Mouse (Mus musculus): Measurements from ENCODE around the gene Hadha.

The Hadha gene

GRCm38 (mm10) chr5:30111126-30111525 lies 43.8 kb downstream of the Hadha start:
- no peak for DNase-seq

DNA sequence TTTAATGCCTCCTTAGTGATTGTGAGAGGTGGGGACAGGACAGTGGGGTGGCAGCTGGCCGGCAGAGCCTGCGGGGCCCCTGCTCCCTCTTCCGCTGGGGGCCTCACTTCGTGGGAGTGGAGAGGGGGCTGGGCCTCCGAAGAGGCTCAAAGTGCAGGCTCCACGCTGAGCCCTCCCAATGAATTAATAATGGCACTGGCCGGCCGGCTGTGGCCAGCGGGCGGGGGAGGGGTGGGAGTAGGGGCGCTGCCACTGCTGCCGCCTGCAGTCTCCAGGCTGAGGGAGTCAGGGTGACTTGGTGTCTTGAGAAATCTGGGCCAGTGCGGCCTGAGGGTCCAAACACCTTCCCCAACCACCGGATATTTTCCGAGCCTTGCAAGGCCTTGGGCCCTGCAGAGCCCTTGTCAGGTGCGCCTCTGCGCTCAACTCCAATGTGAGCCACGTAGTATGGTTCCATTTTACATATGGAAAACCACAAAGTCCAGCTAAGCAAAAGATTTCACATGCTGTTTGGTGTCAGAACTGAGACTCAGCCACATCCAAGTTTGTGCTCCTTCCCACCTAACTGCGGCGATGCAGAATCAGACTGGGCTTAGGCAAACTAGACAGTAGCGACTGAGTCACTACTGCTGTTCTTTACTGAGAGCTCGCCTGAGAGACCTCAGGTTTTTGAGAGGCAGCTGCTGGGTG lies 44.4 kb downstream of the Hadha start:
- DNase-seq = no peak

GRCm38 (mm10) chr5:30109899-30110298 lies 45.1 kb downstream of the Hadha start:
- DNase-seq = no peak

DNA sequence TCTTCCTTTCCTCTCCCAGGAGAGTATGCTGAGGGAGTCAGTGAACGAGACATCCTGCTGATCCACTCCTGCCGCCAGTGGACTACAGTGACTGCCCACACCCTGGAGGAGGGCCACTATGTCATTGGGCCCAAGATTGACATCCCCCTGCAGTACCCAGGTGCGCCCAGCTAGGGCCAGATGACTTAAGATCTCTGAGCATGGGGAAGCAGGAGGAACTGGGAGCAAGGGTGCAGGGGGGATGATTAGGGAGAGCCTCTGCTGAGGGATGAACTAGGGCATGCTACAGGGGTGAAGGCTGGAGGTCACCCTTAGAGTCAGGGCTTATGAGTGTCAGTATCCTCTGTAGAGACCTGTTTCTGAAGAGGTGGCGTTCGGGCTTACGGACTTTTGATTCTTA lies 46.7 kb downstream of the Hadha start:
- no peak for DNase-seq

DNA sequence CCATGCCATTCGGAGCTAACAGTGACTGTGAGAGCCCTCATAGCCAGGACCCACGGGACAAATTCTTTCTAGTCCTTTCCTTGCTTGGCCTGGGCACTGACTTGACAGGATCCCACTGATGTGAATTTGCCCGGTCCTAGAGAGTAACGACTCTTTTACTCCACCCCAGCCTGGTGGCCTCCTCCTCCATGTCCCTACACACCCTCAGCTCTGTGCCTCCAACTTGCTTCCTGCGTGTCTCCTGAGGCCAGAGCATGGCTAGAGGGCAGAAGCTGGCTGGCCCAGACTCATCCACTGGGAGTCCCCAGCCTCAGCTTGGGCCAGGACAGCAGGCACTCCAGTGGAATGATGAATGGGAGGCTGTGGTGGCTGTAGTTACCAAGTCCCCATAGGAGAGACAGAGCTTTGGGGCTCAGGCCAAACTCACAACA lies 47.3 kb downstream of the Hadha start:
- no peak for DNase-seq

DNA sequence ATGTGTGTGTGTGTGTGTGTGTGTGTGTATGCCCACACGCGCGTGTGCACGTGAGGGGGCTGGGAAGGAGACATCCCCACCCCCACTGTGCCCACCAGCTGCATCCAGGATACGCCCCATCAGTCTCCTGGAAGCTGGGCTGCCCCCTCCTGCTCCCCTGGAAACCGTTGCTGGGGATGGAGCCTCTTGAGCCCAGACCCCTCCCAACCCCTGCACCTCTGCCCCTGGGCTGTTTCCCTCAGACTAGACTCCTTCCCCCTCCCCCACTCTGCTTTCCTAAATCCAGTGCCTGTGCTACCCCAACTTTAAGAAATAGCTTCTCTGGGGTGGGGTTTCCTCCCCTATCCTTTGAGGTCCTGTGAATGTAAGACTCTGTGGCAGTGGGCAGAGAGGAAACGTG lies 47.8 kb downstream of the Hadha start:
- no peak for DNase-seq

GRCm38 (mm10) chr5:30106756-30107155 lies 48.2 kb downstream of the Hadha start:
- no peak for DNase-seq

GRCm38 (mm10) chr5:30105668-30106300 lies 49.2 kb downstream of the Hadha start, which contains the start of gene 3110082J24Rik:
Gene 3110082J24Rik (minus strand): TSS chr5:30106086.
- DNase-seq = no peak

GRCm38 (mm10) chr5:30104841-30105667 lies 49.9 kb downstream of the Hadha start, which contains the start of gene Garem2:
Gene Garem2 (plus strand): TSS chr5:30105161.
- DNase-seq = peak in 1 of 2 experiments; percentile 11

DNA sequence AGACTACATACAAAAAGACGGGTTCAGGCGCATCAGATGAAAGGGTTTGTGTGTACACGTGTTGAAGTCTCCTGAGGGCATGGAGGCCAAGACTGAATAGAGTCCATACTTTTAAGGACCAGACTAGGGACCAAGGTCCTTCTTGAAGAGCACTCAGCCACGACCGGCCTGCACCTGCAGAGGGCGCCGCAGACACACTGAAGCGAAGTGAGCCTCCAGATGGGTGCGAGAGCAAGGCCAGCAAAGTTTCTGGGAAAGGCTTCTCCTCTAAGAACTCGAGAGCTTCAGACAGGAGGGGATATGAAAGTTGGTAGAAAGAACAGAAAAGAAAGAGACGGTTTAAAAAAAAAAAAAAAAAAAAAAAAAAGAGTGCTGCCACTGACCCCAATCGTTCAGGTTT lies 50.6 kb downstream of the Hadha start:
- DNase-seq = peak; percentile 49 to 55

GRCm38 (mm10) chr5:30103340-30103739 lies 51.6 kb downstream of the Hadha start:
- DNase-seq = no peak

DNA sequence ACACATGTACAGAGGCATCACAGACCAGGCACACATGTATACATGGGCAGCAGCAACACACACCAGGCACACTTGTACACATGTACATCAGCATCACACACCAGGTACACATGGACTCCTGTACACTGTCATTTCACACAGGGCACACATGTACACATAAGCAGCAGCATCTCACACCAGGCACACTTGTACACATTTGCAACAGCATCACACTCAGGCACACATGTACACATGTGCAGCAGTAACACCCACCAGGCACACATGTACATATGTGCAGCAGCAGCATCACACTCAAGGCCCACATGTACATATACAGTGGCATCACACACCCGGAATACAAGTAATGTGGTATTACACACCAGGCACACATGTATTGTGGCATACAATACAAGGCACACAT lies 56.7 kb downstream of the Hadha start:
- no peak for DNase-seq

DNA sequence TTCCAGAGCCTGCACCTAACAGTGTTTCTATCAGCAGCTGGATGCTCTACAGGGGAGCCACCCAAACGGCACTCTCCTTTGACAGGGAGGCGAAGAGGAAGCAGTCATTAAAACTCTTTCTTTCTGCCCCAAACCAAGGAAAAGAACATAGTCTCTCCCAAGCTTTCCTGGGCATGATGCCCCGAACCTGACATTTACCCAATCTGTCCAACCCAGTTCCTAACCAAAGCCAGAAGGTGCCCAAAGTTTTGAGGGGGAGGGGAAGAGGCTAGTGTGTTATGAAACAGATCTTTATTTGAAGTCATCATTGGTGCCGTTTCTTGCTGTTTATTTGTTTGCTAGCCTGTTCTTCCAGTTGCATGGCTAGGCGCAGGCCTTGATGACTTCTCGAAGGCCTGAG lies 59.2 kb downstream of the Hadha start:
- peak; percentile 57 to 58 for DNase-seq

DNA sequence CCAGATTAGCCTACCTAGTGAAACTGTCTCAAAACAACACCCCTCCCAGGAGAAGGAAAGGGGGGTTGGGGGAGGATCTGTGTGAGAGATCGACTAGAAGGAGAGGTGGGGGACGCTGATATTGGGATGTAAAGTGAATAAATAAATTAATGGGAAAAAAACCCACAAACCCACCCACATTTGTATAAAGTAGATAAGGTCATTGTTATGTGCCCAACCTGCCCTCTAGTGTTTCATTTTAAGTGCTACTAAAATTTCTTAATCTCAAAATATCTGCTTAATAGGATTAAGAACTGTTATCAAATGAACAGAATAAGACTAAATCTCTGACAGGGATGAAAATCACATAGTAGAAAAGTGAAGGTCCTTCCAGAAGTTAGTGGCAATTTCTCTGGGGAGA lies 60.6 kb downstream of the Hadha start:
- DNase-seq = no peak

- DNase-seq = no peak
These were observed 62.3 kb downstream of the Hadha start for GRCm38 (mm10) chr5:30092701-30093100.

- peak; percentile 68 to 70 for DNase-seq
These were observed 81.8 kb downstream of the Hadha start, which contains the start of gene Tyms for GRCm38 (mm10) chr5:30072825-30073821. Gene Tyms (minus strand): TSS chr5:30073617.

GRCm38 (mm10) chr5:30072377-30072776 lies 82.6 kb downstream of the Hadha start:
- no peak for DNase-seq

- DNase-seq = no peak
These were observed 83.3 kb downstream of the Hadha start for GRCm38 (mm10) chr5:30071677-30072076.
